Mouse (Mus musculus): ENCODE measurements around the gene Mre11a. TPM values are rescaled to one million over a fixed set of nuclear protein-coding genes. Genes with fewer than 3 reads are reported as not detected.
A peak's percentile ranks its signal among the peaks of the same experiment; 100 is the strongest.
"Not testable (repeated sequence)": the region's sequence is repeated elsewhere in the genome, so short reads cannot be mapped to it uniquely, and the experiment has no call there.

Gene Mre11a
- total RNA-seq, 2 experiments from 2014 or later = 10.9 to 11.7 TPM

DNA sequence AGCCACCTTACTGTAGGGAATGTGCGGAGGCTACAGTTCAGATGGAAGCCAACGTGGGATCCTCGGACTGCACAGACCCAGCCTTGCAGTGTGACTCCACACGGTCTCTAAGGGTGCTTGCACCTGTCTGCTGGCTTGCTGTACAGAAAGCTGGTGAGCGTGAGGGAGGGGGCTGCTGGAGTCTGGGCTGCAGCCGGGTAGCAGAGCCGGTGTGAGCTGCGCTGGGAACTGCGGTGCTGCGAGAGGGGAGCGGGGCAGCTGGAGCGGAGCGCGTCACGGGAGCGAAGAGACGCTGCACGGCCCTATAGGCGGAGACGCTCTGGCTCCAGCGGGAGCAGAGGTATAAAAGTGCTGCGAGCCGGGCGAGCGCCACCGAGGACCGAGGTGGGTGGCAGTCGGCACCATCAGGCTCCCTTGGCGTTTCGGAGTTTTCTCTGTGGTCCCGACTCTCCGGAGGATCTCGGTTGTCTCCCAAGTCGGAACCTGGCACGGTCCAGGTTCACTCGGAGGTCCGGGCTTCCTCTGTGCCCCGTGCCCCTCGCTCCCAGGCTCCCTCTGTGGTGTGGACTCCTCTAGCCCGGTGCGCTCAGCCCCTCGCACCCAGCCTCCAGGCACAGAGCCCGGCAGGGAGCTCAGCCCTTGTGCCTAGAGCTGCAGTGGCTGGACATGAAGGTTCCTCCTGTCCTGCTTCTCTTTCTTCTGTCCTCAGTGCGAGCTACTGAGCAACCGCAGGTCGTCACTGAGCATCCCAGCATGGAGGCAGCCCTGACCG is 75.6 kb downstream of the Mre11a start, which contains the start of gene Gpr83:
TSS of gene Gpr83 (plus strand) at position 343 of the 772 bp plus-strand sequence.
- intact Hi-C loops (cut with DNase I) = no loop called here
- DNase-seq (ENCODE audit: low spot score in 2 of 2) = peak; percentile 45 to 68

GRCm38 (mm10) chr9:14863126-14863525 is 78.7 kb downstream of the Mre11a start:
- intact Hi-C loops (cut with DNase I) = no loop called here

DNA sequence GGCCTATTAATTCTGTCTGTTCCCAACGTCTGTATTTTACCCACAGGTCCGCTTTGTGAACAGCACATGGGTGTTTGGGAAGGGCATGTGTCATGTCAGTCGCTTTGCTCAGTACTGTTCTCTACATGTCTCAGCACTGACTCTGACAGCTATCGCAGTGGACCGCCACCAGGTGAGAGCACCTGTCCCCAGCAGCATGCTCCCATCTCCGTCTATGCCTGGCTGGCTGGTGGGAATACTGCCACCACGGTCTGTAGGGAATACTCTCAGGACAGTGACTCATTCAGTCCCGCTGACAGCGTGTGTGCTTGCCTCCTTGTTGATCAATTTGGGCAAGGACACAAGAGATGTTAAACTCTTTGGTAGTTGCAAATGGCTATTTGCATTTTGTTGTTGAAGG is 80.3 kb downstream of the Mre11a start:
- no peak for DNase-seq (ENCODE audit: low spot score in 2 of 2)
- intact Hi-C loops (cut with DNase I) = no loop called here

More at GRCm38 (mm10) chr9:14863126-14863525, 78.7 kb downstream of the Mre11a start:
- DNase-seq (ENCODE audit: low spot score in 2 of 2) = no peak

- DNase-seq (ENCODE audit: low spot score in 2 of 2) = peak; percentile 79 to 86
- intact Hi-C loops (cut with DNase I) = loop anchor here (1.0 kb wide), 1 partner anchor 148 kb away; no protein-coding TSS in a partner anchor
Measured at GRCm38 (mm10) chr9:14866957-14867356, 82.5 kb downstream of the Mre11a start.

GRCm38 (mm10) chr9:14868326-14868725 is 83.9 kb downstream of the Mre11a start:
- no peak for DNase-seq (ENCODE audit: low spot score in 2 of 2)
- intact Hi-C loops (cut with DNase I) = no loop called here

- intact Hi-C loops (cut with DNase I) = no loop called here
- no peak for DNase-seq (ENCODE audit: low spot score in 2 of 2)
Measured at GRCm38 (mm10) chr9:14870377-14870776, 85.9 kb downstream of the Mre11a start.

DNA sequence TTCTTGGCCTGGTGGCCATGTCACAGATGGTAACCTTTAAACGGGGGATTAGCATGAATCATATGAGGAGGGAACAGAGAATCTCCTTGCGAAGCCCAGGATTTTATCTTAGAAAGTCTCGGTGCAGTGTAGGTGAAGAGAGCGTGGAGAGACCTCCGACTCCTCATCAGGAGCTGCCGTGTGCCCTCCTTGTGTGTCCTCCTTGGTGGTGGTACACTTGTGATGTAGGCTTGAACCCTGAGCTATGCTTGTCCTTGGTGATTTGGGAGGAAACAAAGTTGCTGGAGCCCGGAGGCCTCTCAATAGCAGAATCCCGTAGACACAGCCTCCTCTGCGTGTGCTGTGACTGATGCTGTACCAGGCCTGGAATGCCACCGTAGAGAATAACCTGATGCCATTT is 86.3 kb downstream of the Mre11a start:
- intact Hi-C loops (cut with DNase I) = no loop called here
- no peak for DNase-seq (ENCODE audit: low spot score in 2 of 2)

GRCm38 (mm10) chr9:14871536-14871935 is 87.1 kb downstream of the Mre11a start:
- intact Hi-C loops (cut with DNase I) = no loop called here
- no peak for DNase-seq (ENCODE audit: low spot score in 2 of 2)

GRCm38 (mm10) chr9:14872181-14872930 is 87.9 kb downstream of the Mre11a start:
- intact Hi-C loops (cut with DNase I) = no loop called here
- no peak for DNase-seq (ENCODE audit: low spot score in 2 of 2)

DNA sequence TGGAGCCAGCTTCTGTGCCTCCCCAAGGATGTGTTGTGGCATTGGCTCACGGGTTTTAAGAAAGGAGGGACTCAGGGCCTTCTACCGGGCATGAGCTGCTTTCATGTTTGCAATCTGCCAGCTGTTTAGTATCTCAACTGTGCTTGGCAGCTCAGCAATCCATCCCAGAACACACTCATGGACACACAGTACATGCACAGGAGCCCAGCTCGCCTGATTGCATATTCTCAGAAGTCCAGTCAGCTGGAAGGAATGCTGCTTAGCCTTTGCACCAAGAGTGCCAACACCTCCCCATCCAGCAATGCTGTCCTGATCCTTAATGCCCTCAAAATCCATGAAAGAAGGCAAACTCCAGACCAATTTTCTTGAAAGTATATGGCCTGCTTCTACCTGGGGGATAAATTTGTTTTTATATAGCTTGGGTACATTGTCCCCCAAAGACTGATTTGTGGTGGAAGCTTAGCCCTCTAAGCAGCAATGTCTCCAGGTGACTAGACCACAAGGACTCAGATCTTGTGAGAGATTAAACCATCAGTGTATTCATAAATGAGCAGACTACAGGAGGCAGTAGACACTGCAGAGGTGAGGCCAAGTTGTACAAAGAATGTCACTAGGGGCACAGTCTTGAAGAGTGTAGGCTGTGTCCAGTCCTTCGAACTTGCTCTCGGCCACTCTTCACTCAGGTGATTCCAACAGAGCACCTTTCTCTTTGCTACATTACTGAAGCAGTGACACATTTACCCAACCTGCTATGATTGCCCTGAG is 91.5 kb downstream of the Mre11a start:
- DNase-seq (ENCODE audit: low spot score in 2 of 2) = no peak
- intact Hi-C loops (cut with DNase I) = no loop called here

DNA sequence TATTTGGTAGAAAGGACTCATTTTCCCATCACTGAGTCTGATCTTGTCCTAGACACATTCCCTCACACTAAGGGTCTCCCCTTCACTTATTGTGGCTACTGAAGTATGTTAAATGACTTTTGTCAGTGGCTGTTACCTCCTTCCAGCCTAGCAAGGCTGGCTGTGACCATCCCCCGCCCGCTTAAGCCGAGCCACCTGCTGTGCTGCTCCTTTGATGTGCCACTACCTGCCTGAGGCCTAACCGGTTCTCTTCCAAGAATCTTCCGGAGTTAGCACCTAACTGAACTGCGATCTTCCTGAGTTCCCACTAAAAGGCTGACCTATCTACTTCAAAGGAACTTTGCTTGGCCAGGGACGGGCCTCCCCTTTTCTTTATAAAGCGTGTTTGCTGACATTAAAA is 92.1 kb downstream of the Mre11a start:
- intact Hi-C loops (cut with DNase I); DNase-seq (ENCODE audit: low spot score in 2 of 2): not testable (repeated sequence)

- no peak for DNase-seq (ENCODE audit: low spot score in 2 of 2)
- intact Hi-C loops (cut with DNase I) = no loop called here
Measured at GRCm38 (mm10) chr9:14884641-14885040, 100.2 kb downstream of the Mre11a start.

- DNase-seq (ENCODE audit: low spot score in 2 of 2) = no peak
- intact Hi-C loops (cut with DNase I) = no loop called here
Measured at GRCm38 (mm10) chr9:14885151-14885550, 100.7 kb downstream of the Mre11a start.

GRCm38 (mm10) chr9:14885954-14886353 is 101.5 kb downstream of the Mre11a start:
- intact Hi-C loops (cut with DNase I) = no loop called here
- DNase-seq (ENCODE audit: low spot score in 2 of 2) = no peak

Other genes with a start within 250 kb of the Mre11a start
- gene Amotl1, start 139.6 kb upstream of the Mre11a start, total RNA-seq (2021) = 10 to 100 TPM; 12.9 to 15.8 TPM
- gene Piwil4, start 43.9 kb upstream of the Mre11a start, total RNA-seq (2021) = not detected
- under 1 TPM; 0.36 to 0.55 TPM for gene Fut4, start 32.3 kb upstream of the Mre11a start, total RNA-seq (2021)
- under 1 TPM in 1 of 2 experiments, not detected in 1; 0.93 TPM for gene 1700012B09Rik, start 13.6 kb upstream of the Mre11a start, total RNA-seq (2021)
- 10 to 100 TPM; 15.6 to 17.8 TPM for gene Ankrd49, start 202 bp downstream of the Mre11a start, total RNA-seq (2021)
- gene Gpr83, start 75.6 kb downstream of the Mre11a start, total RNA-seq (2021) = 10 to 100 TPM; 11.7 to 14.0 TPM
- not detected for gene Izumo1r, start 119.3 kb downstream of the Mre11a start, total RNA-seq (2021)